Mouse (Mus musculus): ENCODE measurements around the gene Smco1. TPM values are rescaled to one million over a fixed set of nuclear protein-coding genes. Genes with fewer than 3 reads are reported as not detected.
"Not testable (repeated sequence)": the region's sequence is repeated elsewhere in the genome, so short reads cannot be mapped to it uniquely, and the experiment has no call there.

Smco1 gene
- polyA plus RNA-seq, 1 experiment: not detected

DNA sequence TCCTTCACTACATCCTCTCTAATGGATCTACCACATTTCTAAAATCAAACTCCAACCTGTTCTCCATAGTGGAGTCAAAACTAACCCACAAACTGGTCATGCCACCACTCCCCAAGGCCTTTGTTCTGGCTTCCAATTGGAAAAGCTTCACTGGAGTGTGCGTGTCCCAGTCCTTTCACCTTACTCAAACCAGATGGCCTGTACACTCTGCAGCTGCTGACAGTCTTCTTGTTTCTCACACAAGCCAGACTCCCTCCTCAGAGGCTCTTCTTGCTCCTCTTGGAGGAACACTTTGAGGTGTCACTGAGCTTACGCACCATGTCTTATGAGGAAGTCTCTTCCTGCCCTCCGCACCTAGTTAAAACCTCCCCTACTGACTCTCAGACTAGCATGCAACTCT is 27.4 kb upstream of the Smco1 start:
- no peaks in the 10 kb centered on the region for H3K27me3 ChIP-seq (ENCODE audit: control insufficient read depth, insufficient read depth, low read length, poor library complexity, severe bottlenecking)
- no peak overlapping the region for H3K27ac ChIP-seq (ENCODE audit: insufficient read depth, low read length)
- H3K9me3 ChIP-seq (replicated peaks; ENCODE audit: control insufficient read depth, insufficient read depth, low read length, poor library complexity, severe bottlenecking): no peaks in the 10 kb centered on the region
- no peak overlapping the region for H3K4me3 ChIP-seq (ENCODE audit: low read depth, low read length)
- H3K9ac ChIP-seq (ENCODE audit: low read depth, poor library complexity, severe bottlenecking): no peak overlapping the region
- TF ChIP-seq POLR2A (IDR thresholded peaks at IDR 0.05; ENCODE audit: insufficient read depth, low read length): no peak
- no peak for TF ChIP-seq CTCF (IDR thresholded peaks at IDR 0.05; ENCODE audit: low read depth, low read length)
- no peak for TF ChIP-seq EP300 (IDR thresholded peaks at IDR 0.05; ENCODE audit: insufficient read depth, low read depth, low read length)
- peaks cover 3% of the 10 kb centered on the region for H3K4me1 ChIP-seq (ENCODE audit: control insufficient read depth, insufficient read depth, low read length)
- H3K36me3 ChIP-seq (ENCODE audit: control insufficient read depth, insufficient read depth, low read length, poor library complexity, severe bottlenecking): no peaks in the 10 kb centered on the region

DNA sequence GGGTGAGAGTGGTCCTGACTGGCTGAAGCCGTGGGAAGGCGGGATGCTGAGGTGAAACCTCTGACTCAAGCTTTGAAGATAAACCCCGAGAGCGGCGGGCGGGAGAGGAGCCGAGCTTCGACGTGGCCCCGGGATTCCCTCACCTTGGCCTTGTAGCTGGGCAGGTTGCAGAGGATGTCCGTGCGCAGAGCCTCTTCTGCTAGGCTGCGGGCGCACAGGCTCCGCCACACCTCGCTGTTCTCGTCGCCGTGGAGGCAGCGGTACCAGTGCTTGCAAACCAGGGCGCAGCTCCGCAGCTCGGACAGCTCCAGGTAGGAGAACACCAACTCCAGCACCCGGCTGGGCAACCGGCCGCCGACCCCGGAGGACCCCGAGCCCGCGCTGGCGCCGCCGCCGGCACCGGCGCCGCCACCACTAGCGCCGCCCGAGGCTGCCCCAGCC is 24.9 kb upstream of the Smco1 start:
- peak overlapping the region; percentile 81 for H3K4me3 ChIP-seq (ENCODE audit: low read depth, low read length)
- peak overlapping the region; percentile 21; the same call in 1 of the 2 replicates for H3K27ac ChIP-seq (ENCODE audit: insufficient read depth, low read length)
- no peaks in the 10 kb centered on the region for H3K9me3 ChIP-seq (replicated peaks; ENCODE audit: control insufficient read depth, insufficient read depth, low read length, poor library complexity, severe bottlenecking)
- H3K9ac ChIP-seq (ENCODE audit: low read depth, poor library complexity, severe bottlenecking): peak overlapping the region; percentile 83
- H3K4me1 ChIP-seq (ENCODE audit: control insufficient read depth, insufficient read depth, low read length): peaks cover 3% of the 10 kb centered on the region
- H3K27me3 ChIP-seq (ENCODE audit: control insufficient read depth, insufficient read depth, low read length, poor library complexity, severe bottlenecking): no peaks in the 10 kb centered on the region
- no peaks in the 10 kb centered on the region for H3K36me3 ChIP-seq (ENCODE audit: control insufficient read depth, insufficient read depth, low read length, poor library complexity, severe bottlenecking)
- no peak for TF ChIP-seq CTCF (IDR thresholded peaks at IDR 0.05; ENCODE audit: low read depth, low read length)
- no peak for TF ChIP-seq EP300 (IDR thresholded peaks at IDR 0.05; ENCODE audit: insufficient read depth, low read depth, low read length)
- TF ChIP-seq POLR2A (IDR thresholded peaks at IDR 0.05; ENCODE audit: insufficient read depth, low read length): no peak

DNA sequence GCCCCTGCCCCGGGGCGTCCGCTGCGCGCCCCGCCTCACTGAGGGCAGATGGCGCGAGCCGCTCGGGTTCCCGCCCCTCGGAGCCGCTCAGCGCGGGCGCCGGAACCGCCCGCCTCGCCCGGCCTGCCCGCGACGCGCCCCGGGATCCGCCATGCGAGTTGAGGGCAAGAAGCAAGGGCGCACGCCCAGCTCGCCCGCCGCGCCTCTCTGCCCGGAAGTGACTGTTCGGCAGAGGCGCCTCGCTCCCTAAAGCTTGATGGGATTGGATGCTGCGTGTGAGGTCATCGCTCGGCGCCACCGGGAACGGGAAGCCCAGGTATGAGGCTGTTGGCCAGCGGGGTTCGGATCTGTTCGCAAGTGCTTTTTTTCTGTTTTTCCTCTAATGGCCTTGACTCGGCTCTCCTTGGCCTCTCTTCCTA is 24.3 kb upstream of the Smco1 start, which contains the start of the genes Fbxo45 and Wdr53:
TSS of gene Fbxo45 (minus strand) at position 207 of the 419 bp plus-strand sequence.
TSS of gene Wdr53 (plus strand) at position 276 of the 419 bp plus-strand sequence.
- Histone ChIP-seq H3K9ac (ENCODE audit: low read depth, poor library complexity, severe bottlenecking) (peak within 1 kb of the TSS; percentile 83), H3K4me1 (ENCODE audit: control insufficient read depth, insufficient read depth, low read length) (peaks cover 3% of the 10 kb centered on the region), H3K27me3 (ENCODE audit: control insufficient read depth, insufficient read depth, low read length, poor library complexity, severe bottlenecking) (no peaks in the 10 kb centered on the region), H3K36me3 (ENCODE audit: control insufficient read depth, insufficient read depth, low read length, poor library complexity, severe bottlenecking) (peaks cover 2% of the 10 kb centered on the region; the same call in 1 of the 2 replicates), H3K9me3 (replicated peaks; ENCODE audit: control insufficient read depth, insufficient read depth, low read length, poor library complexity, severe bottlenecking) (no peaks in the 10 kb centered on the region), H3K4me3 (ENCODE audit: low read depth, low read length) (peak within 1 kb of the TSS; percentile 90), H3K27ac (ENCODE audit: insufficient read depth, low read length) (peak within 1 kb of the TSS; percentile 21; the same call in 1 of the 2 replicates)
- TF ChIP-seq POLR2A (IDR thresholded peaks at IDR 0.05; ENCODE audit: insufficient read depth, low read length) (no peak), CTCF (IDR thresholded peaks at IDR 0.05; ENCODE audit: low read depth, low read length) (no peak), EP300 (IDR thresholded peaks at IDR 0.05; ENCODE audit: insufficient read depth, low read depth, low read length) (no peak)

DNA sequence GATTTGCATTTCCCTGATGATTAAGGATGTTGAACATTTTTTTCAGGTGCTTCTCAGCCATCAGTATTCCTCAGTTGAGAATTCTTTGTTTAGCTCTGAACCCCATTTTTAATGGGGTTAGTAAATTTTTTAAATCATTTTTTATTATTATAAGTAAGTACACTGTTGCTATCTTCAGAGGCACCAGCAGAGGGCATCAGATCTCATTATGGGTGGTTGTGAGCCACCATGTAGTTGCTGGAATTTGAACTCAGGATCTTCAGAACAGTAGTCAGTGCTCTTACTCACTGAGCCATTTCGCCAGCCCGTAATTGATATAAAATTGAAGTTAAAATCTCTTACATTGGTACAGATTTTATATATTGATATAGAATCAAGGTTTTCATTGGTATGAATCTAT is 7.0 kb upstream of the Smco1 start:
- not testable (repeated sequence) for H3K9me3 ChIP-seq (replicated peaks; ENCODE audit: control insufficient read depth, insufficient read depth, low read length, poor library complexity, severe bottlenecking); H3K27me3 ChIP-seq (ENCODE audit: control insufficient read depth, insufficient read depth, low read length, poor library complexity, severe bottlenecking); H3K27ac ChIP-seq (ENCODE audit: insufficient read depth, low read length); H3K4me3 ChIP-seq (ENCODE audit: low read depth, low read length); H3K9ac ChIP-seq (ENCODE audit: low read depth, poor library complexity, severe bottlenecking); H3K36me3 ChIP-seq (ENCODE audit: control insufficient read depth, insufficient read depth, low read length, poor library complexity, severe bottlenecking); H3K4me1 ChIP-seq (ENCODE audit: control insufficient read depth, insufficient read depth, low read length)

DNA sequence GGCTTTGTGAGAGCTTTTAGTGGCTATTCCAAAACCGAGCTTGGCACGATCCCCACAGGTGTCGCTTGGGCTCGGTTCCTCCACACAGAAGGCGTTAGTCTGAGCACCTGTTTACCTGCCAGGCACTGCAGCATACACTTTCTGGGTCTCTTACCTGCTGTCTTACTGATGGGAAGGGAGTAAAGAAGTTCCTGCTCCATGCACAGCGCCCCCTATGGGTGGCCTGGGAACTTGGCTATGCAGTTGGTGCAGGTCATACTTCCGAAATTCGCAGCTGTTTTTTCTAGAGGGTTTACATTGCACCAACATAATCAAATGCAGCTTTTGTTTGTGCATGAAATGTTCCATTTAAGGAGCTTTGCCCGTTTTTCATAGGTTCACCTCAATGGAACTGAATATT is 2.1 kb downstream of the Smco1 start:
- Histone ChIP-seq H3K9ac (ENCODE audit: low read depth, poor library complexity, severe bottlenecking) (no peak overlapping the region), H3K27ac (ENCODE audit: insufficient read depth, low read length) (no peak overlapping the region), H3K4me1 (ENCODE audit: control insufficient read depth, insufficient read depth, low read length) (no peaks in the 10 kb centered on the region), H3K27me3 (ENCODE audit: control insufficient read depth, insufficient read depth, low read length, poor library complexity, severe bottlenecking) (no peaks in the 10 kb centered on the region), H3K9me3 (replicated peaks; ENCODE audit: control insufficient read depth, insufficient read depth, low read length, poor library complexity, severe bottlenecking) (no peaks in the 10 kb centered on the region), H3K4me3 (ENCODE audit: low read depth, low read length) (no peak overlapping the region), H3K36me3 (ENCODE audit: control insufficient read depth, insufficient read depth, low read length, poor library complexity, severe bottlenecking) (no peaks in the 10 kb centered on the region)
- TF ChIP-seq CTCF (IDR thresholded peaks at IDR 0.05; ENCODE audit: low read depth, low read length) (peak; percentile 88), EP300 (IDR thresholded peaks at IDR 0.05; ENCODE audit: insufficient read depth, low read depth, low read length) (no peak)

DNA sequence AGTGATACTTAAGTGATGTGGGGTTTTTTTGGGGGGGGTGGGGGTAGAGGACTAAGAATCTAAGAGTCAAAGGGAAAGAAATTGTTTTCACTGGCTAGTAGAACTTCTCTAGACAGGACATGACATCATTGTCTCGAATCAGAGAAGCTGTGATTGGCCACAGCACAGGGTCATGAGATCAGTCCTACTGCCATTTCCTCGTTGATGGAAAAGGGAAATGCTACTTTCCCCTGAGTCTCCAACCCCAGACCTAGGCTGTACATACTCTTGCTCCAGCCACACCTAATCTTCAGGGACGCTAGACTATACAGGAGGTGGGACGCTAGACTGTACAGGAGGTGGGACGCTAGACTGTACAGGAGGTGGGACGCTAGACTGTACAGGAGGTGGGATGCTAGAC is 3.8 kb downstream of the Smco1 start:
- Histone ChIP-seq H3K9me3 (replicated peaks; ENCODE audit: control insufficient read depth, insufficient read depth, low read length, poor library complexity, severe bottlenecking) (peaks cover 9% of the 10 kb centered on the region), H3K36me3 (ENCODE audit: control insufficient read depth, insufficient read depth, low read length, poor library complexity, severe bottlenecking) (peaks cover 7% of the 10 kb centered on the region; the same call in 1 of the 2 replicates), H3K4me1 (ENCODE audit: control insufficient read depth, insufficient read depth, low read length) (no peaks in the 10 kb centered on the region), H3K27me3 (ENCODE audit: control insufficient read depth, insufficient read depth, low read length, poor library complexity, severe bottlenecking) (no peaks in the 10 kb centered on the region), H3K27ac (ENCODE audit: insufficient read depth, low read length) (no peak overlapping the region), H3K4me3 (ENCODE audit: low read depth, low read length) (peak overlapping the region; percentile 44; the same call in 1 of the 2 replicates), H3K9ac (ENCODE audit: low read depth, poor library complexity, severe bottlenecking) (no peak overlapping the region)
- TF ChIP-seq CTCF (IDR thresholded peaks at IDR 0.05; ENCODE audit: low read depth, low read length) (no peak), POLR2A (IDR thresholded peaks at IDR 0.05; ENCODE audit: insufficient read depth, low read length) (no peak), EP300 (IDR thresholded peaks at IDR 0.05; ENCODE audit: insufficient read depth, low read depth, low read length) (no peak)
